Mouse (Mus musculus) stomach, postnatal 0 days (tissue): Measurements from ENCODE around the gene Cep295nl.

Experiments used
- CTCF ChIP-seq: IDR thresholded peaks from 2 replicates; pipeline ENCODE4 v1.5.1; 2016; ENCODE audit warnings: antibody characterized with exemption, low read depth, mild to moderate bottlenecking, moderate library complexity
- EP300 ChIP-seq: optimal IDR thresholded peaks from 2 replicates; pipeline ENCODE3; 2016; ENCODE audit warnings: antibody characterized with exemption

DNA sequence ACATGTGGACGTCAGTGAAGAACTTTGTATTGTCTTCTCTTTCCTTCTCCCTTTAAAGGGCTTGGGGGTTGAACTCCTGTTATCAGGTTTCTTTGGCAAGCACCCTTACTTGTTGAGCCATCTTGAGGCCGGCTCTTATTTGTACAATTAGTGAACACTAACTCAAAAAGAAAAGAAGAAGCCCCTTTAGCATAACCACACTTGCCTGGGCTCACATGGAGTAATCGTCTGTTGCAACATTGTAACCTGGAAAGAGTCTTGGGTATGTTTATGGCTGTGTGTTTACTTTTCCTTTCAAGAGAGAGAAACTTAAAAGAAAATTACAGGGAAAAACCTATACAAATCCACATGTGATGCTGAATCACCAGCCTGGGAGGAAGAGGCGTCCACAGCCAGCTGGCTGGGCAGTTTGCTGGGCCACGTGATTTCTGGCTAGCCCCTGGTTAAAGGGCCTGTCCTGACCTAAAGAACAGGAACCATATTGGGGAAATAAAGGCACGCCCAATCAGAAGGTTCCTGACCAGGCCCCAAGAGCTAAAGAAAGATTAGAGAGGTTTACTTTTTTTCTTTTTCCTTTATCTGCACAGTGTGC is 30.1 kb downstream of the Cep295nl start:
- TF ChIP-seq CTCF (no peak), EP300 (no peak)
